Comparison of ENCODE assay signal across 7 mouse cellular contexts in genomic region chr1:185681610-185682457, GRCm38 (mm10).
DNase-seq lines count a peak whose midpoint lies in the region; ATAC-seq and TF ChIP-seq lines count a peak whose summit lies in the region.

No protein-coding gene starts in this region.

- no peak for TF ChIP-seq POLR2A in cortical plate, adult 2 months (IDR thresholded peaks at IDR 0.05; ENCODE audit: extremely low read depth, insufficient read depth, low read length)

- DNase-seq in adrenal gland, postnatal 14 days: peak; percentile 88
- peak; percentile 84 for DNase-seq in gastrocnemius, postnatal 14 days
- peak; percentile 69 to 73 for DNase-seq in left cerebral cortex, postnatal 36 days (ENCODE audit: low spot score in 2 of 2)
- DNase-seq in spleen, postnatal 4 days (ENCODE audit: low spot score in 2 of 2): peak; percentile 48 to 86

- intact Hi-C loops in gastrocnemius, postnatal 14 days (cut with DNase I; ENCODE audit: low total_unique reads): loop anchor here (5.0 to 10.0 kb wide), 2 partner anchors 503 to 1040 kb away; no protein-coding TSS in a partner anchor
- intact Hi-C loops in left cerebral cortex, postnatal 36 days (cut with DNase I): loop anchor here (2.0 to 10.0 kb wide), 4 partner anchors 135 to 1040 kb away; no protein-coding TSS in a partner anchor

- peak; percentile 82 for TF ChIP-seq CTCF in cortical plate, adult 2 months (IDR thresholded peaks at IDR 0.05; ENCODE audit: extremely low read depth, insufficient read depth, low read length)

- H3K4me1 ChIP-seq in cortical plate, adult 2 months (ENCODE audit: control insufficient read depth, insufficient read depth, low read length): no peaks in the 10 kb centered on the region
- H3K4me1 ChIP-seq in intestine, embryonic 16.5 days (ENCODE audit: control insufficient read depth, insufficient read depth, low read length): no peaks in the 10 kb centered on the region
- H3K4me1 ChIP-seq in midbrain, embryonic 12.5 days: no peaks in the 10 kb centered on the region

- H3K27me3 ChIP-seq in intestine, embryonic 16.5 days (replicated peaks; ENCODE audit: control insufficient read depth, insufficient read depth, low read length): no peaks in the 10 kb centered on the region
- no peaks in the 10 kb centered on the region for H3K27me3 ChIP-seq in midbrain, embryonic 12.5 days

- H3K4me3 ChIP-seq in cortical plate, adult 2 months (ENCODE audit: insufficient read depth, low read length): no peak overlapping the region
- H3K4me3 ChIP-seq in intestine, embryonic 16.5 days (ENCODE audit: low read length): no peak overlapping the region
- H3K4me3 ChIP-seq in midbrain, embryonic 12.5 days: no peak overlapping the region

- 22% methylated on average over 21 of the region's 21 CpGs for WGBS in intestine, embryonic 16.5 days
- WGBS in midbrain, embryonic 12.5 days: 38% methylated on average over 21 of the region's 21 CpGs

- H3K36me3 ChIP-seq in intestine, embryonic 16.5 days (ENCODE audit: control insufficient read depth, insufficient read depth, low read length): no peaks in the 10 kb centered on the region
- no peaks in the 10 kb centered on the region for H3K36me3 ChIP-seq in midbrain, embryonic 12.5 days

- no peaks in the 10 kb centered on the region for H3K9me3 ChIP-seq in intestine, embryonic 16.5 days (ENCODE audit: control insufficient read depth, low read length)
- no peaks in the 10 kb centered on the region for H3K9me3 ChIP-seq in midbrain, embryonic 12.5 days

- peak; percentile 60 for ATAC-seq in intestine, embryonic 16.5 days
- 0 out of 2 replicates have a peak, but pooled peaks have one; percentile 41 for ATAC-seq in midbrain, embryonic 12.5 days (ENCODE audit: low FRiP score, low read depth)

- H3K9ac ChIP-seq in intestine, embryonic 16.5 days (ENCODE audit: low read depth, low read length): no peak overlapping the region
- no peak overlapping the region for H3K9ac ChIP-seq in midbrain, embryonic 12.5 days (replicated peaks)

- no peak overlapping the region for H3K27ac ChIP-seq in cortical plate, adult 2 months (ENCODE audit: insufficient read depth, low read length)
- no peak overlapping the region for H3K27ac ChIP-seq in intestine, embryonic 16.5 days (ENCODE audit: low read length)
- H3K27ac ChIP-seq in midbrain, embryonic 12.5 days (replicated peaks): no peak overlapping the region

- H3K4me2 ChIP-seq in intestine, embryonic 16.5 days (ENCODE audit: low read depth, low read length): 0 out of 2 replicates have a peak overlapping the region, but pooled peaks have one; percentile 1
- H3K4me2 ChIP-seq in midbrain, embryonic 12.5 days (replicated peaks): no peak overlapping the region; the same call in 1 of the 2 replicates
